Comparison of ENCODE assay signal across 8 mouse cellular contexts in genomic region chr13:92592786-92593635, GRCm38 (mm10). TPM values are rescaled to one million over a fixed set of nuclear protein-coding genes. Genes with fewer than 3 reads are reported as not detected.
DNase-seq lines count a peak whose midpoint lies in the region; ATAC-seq lines count a peak whose summit lies in the region.

No protein-coding gene starts in this region.

- no peaks in the 10 kb centered on the region for H3K27me3 ChIP-seq in erythroblast, embryonic 14.5 days (ENCODE audit: control insufficient read depth)
- H3K27me3 ChIP-seq in hindbrain, embryonic 11.5 days (ENCODE audit: control insufficient read depth, insufficient read depth, low read length): no peaks in the 10 kb centered on the region
- no peaks in the 10 kb centered on the region for H3K27me3 ChIP-seq in liver, embryonic 15.5 days

- peak; percentile 42 for DNase-seq in right cerebral cortex, adult 18-20 months
- DNase-seq in right cerebral cortex, postnatal 4 days: no peak
- peak; percentile 51 for DNase-seq in hindbrain, embryonic 11.5 days (ENCODE audit: low spot score)
- DNase-seq in right cerebral cortex, postnatal 14 days: peak; percentile 34
- DNase-seq in thymus, postnatal 14 days: no peak

- no peak overlapping the region for H3K9ac ChIP-seq in hindbrain, embryonic 11.5 days (ENCODE audit: low read depth, low read length)
- H3K9ac ChIP-seq in liver, embryonic 15.5 days: peak overlapping the region; percentile 2; the same call in 1 of the 2 replicates

- H3K4me3 ChIP-seq in erythroblast, embryonic 14.5 days (replicated peaks): peak overlapping the region; percentile 54
- H3K4me3 ChIP-seq in hindbrain, embryonic 11.5 days (ENCODE audit: low read depth, low read length): no peak overlapping the region
- H3K4me3 ChIP-seq in liver, embryonic 15.5 days (replicated peaks): peak overlapping the region; percentile 30

- H3K27ac ChIP-seq in hindbrain, embryonic 11.5 days (ENCODE audit: low read depth, low read length): 0 out of 2 replicates have a peak overlapping the region, but pooled peaks have one; percentile 25
- H3K27ac ChIP-seq in liver, embryonic 15.5 days (replicated peaks): peak overlapping the region; percentile 88

- ATAC-seq in hindbrain, embryonic 11.5 days (ENCODE audit: low FRiP score): peak; percentile 54
- peak; percentile 96 for ATAC-seq in liver, embryonic 15.5 days (ENCODE audit: insufficient read depth)
- ATAC-seq in activated CD4-positive, CD25-positive, alpha-beta regulatory T cell, adult 4 months: no peak

- H3K9me3 ChIP-seq in erythroblast, embryonic 14.5 days (ENCODE audit: control insufficient read depth, low read length): no peaks in the 10 kb centered on the region
- H3K9me3 ChIP-seq in hindbrain, embryonic 11.5 days (ENCODE audit: control insufficient read depth, low read length): no peaks in the 10 kb centered on the region
- no peaks in the 10 kb centered on the region for H3K9me3 ChIP-seq in liver, embryonic 15.5 days (replicated peaks)

- no peaks in the 10 kb centered on the region; the same call in 1 of the 2 replicates for H3K36me3 ChIP-seq in erythroblast, embryonic 14.5 days (ENCODE audit: control insufficient read depth)
- no peaks in the 10 kb centered on the region for H3K36me3 ChIP-seq in hindbrain, embryonic 11.5 days (ENCODE audit: control insufficient read depth, insufficient read depth, low read length)
- H3K36me3 ChIP-seq in liver, embryonic 15.5 days (replicated peaks): no peaks in the 10 kb centered on the region

- H3K4me2 ChIP-seq in hindbrain, embryonic 11.5 days (replicated peaks; ENCODE audit: low read depth, low read length): no peak overlapping the region
- peak overlapping the region; percentile 57 for H3K4me2 ChIP-seq in liver, embryonic 15.5 days

- WGBS in hindbrain, embryonic 11.5 days: 15% methylated on average over 12 of the region's 12 CpGs
- 8% methylated on average over 12 of the region's 12 CpGs for WGBS in liver, embryonic 15.5 days (ENCODE audit: insufficient replicate concordance)

- H3K4me1 ChIP-seq in erythroblast, embryonic 14.5 days (ENCODE audit: control insufficient read depth): peaks cover 94% of the 10 kb centered on the region
- H3K4me1 ChIP-seq in hindbrain, embryonic 11.5 days (replicated peaks; ENCODE audit: control insufficient read depth, insufficient read depth, low read length): peaks cover 3% of the 10 kb centered on the region
- peaks cover 83% of the 10 kb centered on the region for H3K4me1 ChIP-seq in liver, embryonic 15.5 days (replicated peaks)

RNA-seq across cellular contexts. Expression of gene Spz1, which starts 17.0 kb away (rescaled TPM):
- not detected in 2 replicates for polyA plus RNA-seq in erythroblast, embryonic 14.5 days (2012)
- not detected in 2 replicates for polyA plus RNA-seq in hindbrain, embryonic 11.5 days (2014; fragmentation: Nextera tagmentation; extraction: Ambion mirVana)
- polyA plus RNA-seq in liver, embryonic 15.5 days (2015; fragmentation: Nextera tagmentation; extraction: Ambion mirVana): not detected in 2 replicates
- not detected for polyA plus RNA-seq in activated CD4-positive, CD25-positive, alpha-beta regulatory T cell, adult 4 months (2017; shearing (Covaris generic))

RNA-seq across cellular contexts. Expression of gene Serinc5, which starts 17.9 kb away (rescaled TPM):
- 0.56 and 0.58 TPM in 2 replicates for polyA plus RNA-seq in erythroblast, embryonic 14.5 days (2012)
- polyA plus RNA-seq in hindbrain, embryonic 11.5 days (2014; fragmentation: Nextera tagmentation; extraction: Ambion mirVana): 10.4 and 13.8 TPM in 2 replicates
- 17.3 and 20.1 TPM in 2 replicates for polyA plus RNA-seq in liver, embryonic 15.5 days (2015; fragmentation: Nextera tagmentation; extraction: Ambion mirVana)
- 10 to 100 TPM in 1 of 2 experiments, 1 to 10 TPM in 1; 9.2 to 10.6 TPM for polyA plus RNA-seq in activated CD4-positive, CD25-positive, alpha-beta regulatory T cell, adult 4 months (2017; shearing (Covaris generic))

Comparison
In these comparisons a context has a peak if more than half of its experiments do, and no peak if none do; other contexts are left out.
1. DNase-seq: peak in right cerebral cortex, adult 18-20 months (single experiment), hindbrain, embryonic 11.5 days (single experiment) and right cerebral cortex, postnatal 14 days (single experiment); none in right cerebral cortex, postnatal 4 days (single experiment) and thymus, postnatal 14 days (single experiment).